23 mouse cellular contexts compared by ENCODE assay signal in genomic region chr6:53086879-53087278, GRCm38 (mm10). TPM values are rescaled to one million over a fixed set of nuclear protein-coding genes. Genes with fewer than 3 reads are reported as not detected.
A peak's percentile ranks its signal among the peaks of the same experiment; 100 is the strongest.
DNase-seq lines count a peak whose midpoint lies in the region; ATAC-seq and TF ChIP-seq lines count a peak whose summit lies in the region.
"Had no signal": no experiment of that assay in that cellular context is flagged by ENCODE, and none has a peak within 500 bp of the region (broad histone marks: within the 10 kb centered on the region; RNA-seq: fewer than 3 reads in every experiment).

No protein-coding gene starts in this region.

- H3K27ac ChIP-seq in embryonic facial prominence, embryonic 14.5 days (replicated peaks; ENCODE audit: low read depth, low read length), result no peak overlapping the region
- H3K27ac ChIP-seq: embryonic facial prominence, embryonic 15.5 days; forebrain, embryonic 10.5 days; forebrain, embryonic 12.5 days had no signal

- in situ Hi-C loops in Patski (cut with MboI; ENCODE audit: low pct_unique_long_range_greater_than_20kb), result no loop called here

- 0 out of 2 replicates have a peak, but pooled peaks cover 5% of the 10 kb centered on the region for H3K4me1 ChIP-seq in embryonic facial prominence, embryonic 14.5 days (ENCODE audit: control insufficient read depth, insufficient read depth, low read length)
- H3K4me1 ChIP-seq: forebrain, embryonic 12.5 days had no signal

- 16% methylated on average over 4 of the region's 4 CpGs for WGBS in embryonic facial prominence, embryonic 14.5 days

- no peak for TF ChIP-seq CTCF in Patski (IDR thresholded peaks at IDR 0.05)

- no peak overlapping the region for H3K4me3 ChIP-seq in embryonic facial prominence, embryonic 14.5 days (ENCODE audit: low read depth, low read length)
- H3K4me3 ChIP-seq: embryonic facial prominence, embryonic 15.5 days; erythroblast, embryonic 14.5 days; forebrain, embryonic 10.5 days; forebrain, embryonic 12.5 days had no signal

- no peaks in the 10 kb centered on the region for H3K9me3 ChIP-seq in embryonic facial prominence, embryonic 14.5 days (ENCODE audit: control insufficient read depth, low read length)
- H3K9me3 ChIP-seq: embryonic facial prominence, embryonic 15.5 days; forebrain, embryonic 10.5 days; forebrain, embryonic 12.5 days had no signal

- ATAC-seq in Patski, result peak; percentile 86
- ATAC-seq in embryonic facial prominence, embryonic 14.5 days (ENCODE audit: low read depth), result peak; percentile 41; the same call in 1 of the 2 replicates
- ATAC-seq: activated CD4-positive, CD25-positive, alpha-beta regulatory T cell, adult 4 months; forebrain, embryonic 14.5 days; forebrain, embryonic 16.5 days had no signal

- H3K27me3 ChIP-seq in Patski, result no peaks in the 10 kb centered on the region
- no peaks in the 10 kb centered on the region for H3K27me3 ChIP-seq in embryonic facial prominence, embryonic 14.5 days (replicated peaks; ENCODE audit: control insufficient read depth, insufficient read depth, low read length)
- H3K27me3 ChIP-seq: embryonic facial prominence, embryonic 15.5 days; forebrain, embryonic 12.5 days had no signal

- no peaks in the 10 kb centered on the region for H3K36me3 ChIP-seq in embryonic facial prominence, embryonic 14.5 days (ENCODE audit: control insufficient read depth, insufficient read depth, low read length)
- H3K36me3 ChIP-seq: embryonic facial prominence, embryonic 15.5 days; forebrain, embryonic 10.5 days; forebrain, embryonic 12.5 days had no signal

- DNase-seq in Muller cell, postnatal 12 days (ENCODE audit: inconsistent ontology term), result peak; percentile 92
- peak; percentile 24 for DNase-seq in Patski (ENCODE audit: low read depth, low spot score)
- peak; percentile 54 for DNase-seq in embryonic facial prominence, embryonic 14.5 days (ENCODE audit: low spot score)
- peak; percentile 20 for DNase-seq in yolk sac, embryonic 10.5 days (ENCODE audit: low spot score)
- DNase-seq in right cerebral cortex, postnatal 14 days, result no peak
- DNase-seq in frontal cortex, postnatal 10 days (ENCODE audit: low spot score in 2 of 2), result no peak
- no peak for DNase-seq in right cerebral cortex, postnatal 10 days (ENCODE audit: low spot score in 2 of 2)
- DNase-seq: adrenal gland, adult 8-10 months; adrenal gland, postnatal 14 days; adrenal gland, postnatal 36 days; cerebellum, adult 11-12 months; cerebellum, adult 2 months; cerebellum, adult 9-10 months; cerebellum, postnatal 10 days; cerebellum, postnatal 25 days had no signal

- no peak overlapping the region for H3K9ac ChIP-seq in embryonic facial prominence, embryonic 14.5 days (ENCODE audit: low read depth, low read length)
- H3K9ac ChIP-seq: embryonic facial prominence, embryonic 15.5 days; forebrain, embryonic 12.5 days had no signal

- POLR2A ChIA-PET in Patski (lab: Charles Lee), result no interaction called here

- no peak overlapping the region for H3K4me2 ChIP-seq in embryonic facial prominence, embryonic 14.5 days (ENCODE audit: low read depth, low read length)
- H3K4me2 ChIP-seq: embryonic facial prominence, embryonic 15.5 days; forebrain, embryonic 12.5 days had no signal

- CTCF ChIA-PET in Patski (lab: Charles Lee), result interaction anchor here (1.1 kb wide), 1 partner anchor 22 kb away, joined by 3 read pairs; no protein-coding TSS in a partner anchor

RNA-seq across cellular contexts. Expression of gene Jazf1, which starts 18.4 kb away (rescaled TPM):
- 15.5 TPM for polyA plus RNA-seq in Patski (2021)
- polyA plus RNA-seq in embryonic facial prominence, embryonic 14.5 days (2014; fragmentation: Nextera tagmentation; extraction: Ambion mirVana), result 17.2 and 20.4 TPM in 2 replicates
- polyA plus RNA-seq: C2C12; erythroblast, embryonic 14.5 days had no signal

Comparison
In these comparisons a context has a peak if more than half of its experiments do, and no peak if none do; other contexts are left out.
1. DNase-seq: peak in Muller cell, postnatal 12 days (single experiment), Patski (single experiment), embryonic facial prominence, embryonic 14.5 days (single experiment) and yolk sac, embryonic 10.5 days (single experiment); none in right cerebral cortex, postnatal 14 days (single experiment), frontal cortex, postnatal 10 days (0 of 2) and right cerebral cortex, postnatal 10 days (0 of 2).